In genomic region chrX:164313876-164314275, GRCm38 (mm10) we compare ENCODE assay signal across 19 mouse cellular contexts. TPM values are rescaled to one million over a fixed set of nuclear protein-coding genes. Genes with fewer than 3 reads are reported as not detected.
DNase-seq lines count a peak whose midpoint lies in the region; ATAC-seq and TF ChIP-seq lines count a peak whose summit lies in the region.
"Had no signal": no experiment of that assay in that cellular context is flagged by ENCODE, and none has a peak within 500 bp of the region (broad histone marks: within the 10 kb centered on the region; RNA-seq: fewer than 3 reads in every experiment).

No protein-coding gene starts in this region.

- no peak for TF ChIP-seq POLR2A in liver, adult 2 months (IDR thresholded peaks at IDR 0.05; ENCODE audit: extremely low read depth, insufficient read depth, low read length)

- no peak overlapping the region for H3K4me3 ChIP-seq in liver, adult 2 months (ENCODE audit: insufficient read depth, low read depth, low read length)
- H3K4me3 ChIP-seq in liver, embryonic 12.5 days = no peak overlapping the region
- H3K4me3 ChIP-seq in forebrain, embryonic 16.5 days (replicated peaks; ENCODE audit: low read length) = no peak overlapping the region
- H3K4me3 ChIP-seq: embryonic facial prominence, embryonic 13.5 days; gastrocnemius, adult 2 months; hindbrain, embryonic 12.5 days; limb, embryonic 15.5 days had no signal

- 71% methylated on average over 1 of the region's 1 CpGs for WGBS in liver, adult 2 months
- 52% methylated on average over 1 of the region's 1 CpGs for WGBS in liver, embryonic 12.5 days (ENCODE audit: insufficient replicate concordance)
- 52% methylated on average over 1 of the region's 1 CpGs for WGBS in forebrain, embryonic 16.5 days

- ATAC-seq in liver, embryonic 12.5 days = no peak
- peak; percentile 95 for ATAC-seq in forebrain, embryonic 16.5 days
- ATAC-seq: liver, postnatal 0 days had no signal

- TF ChIP-seq CTCF in liver, adult 2 months (IDR thresholded peaks at IDR 0.05; ENCODE audit: low read depth, low read length) = no peak

- no peaks in the 10 kb centered on the region for H3K9me3 ChIP-seq in liver, embryonic 12.5 days (replicated peaks)
- H3K9me3 ChIP-seq in forebrain, embryonic 16.5 days (ENCODE audit: control insufficient read depth, low read length) = no peaks in the 10 kb centered on the region
- H3K9me3 ChIP-seq: embryonic facial prominence, embryonic 13.5 days; hindbrain, embryonic 12.5 days; limb, embryonic 15.5 days had no signal

- no peaks in the 10 kb centered on the region for H3K79me2 ChIP-seq in liver, adult 2 months (ENCODE audit: control insufficient read depth, insufficient read depth, low read length)

- H3K27me3 ChIP-seq in liver, adult 2 months (ENCODE audit: control insufficient read depth, insufficient read depth, low read length) = no peaks in the 10 kb centered on the region
- no peaks in the 10 kb centered on the region for H3K27me3 ChIP-seq in liver, embryonic 12.5 days (replicated peaks)
- H3K27me3 ChIP-seq in forebrain, embryonic 16.5 days (replicated peaks; ENCODE audit: control insufficient read depth, insufficient read depth, low read length) = no peaks in the 10 kb centered on the region
- H3K27me3 ChIP-seq: hindbrain, embryonic 12.5 days; limb, embryonic 15.5 days had no signal

- no peak overlapping the region for H3K4me2 ChIP-seq in liver, embryonic 12.5 days
- no peak overlapping the region for H3K4me2 ChIP-seq in forebrain, embryonic 16.5 days (ENCODE audit: low read length)
- H3K4me2 ChIP-seq: embryonic facial prominence, embryonic 13.5 days; heart, embryonic 11.5 days; hindbrain, embryonic 12.5 days; limb, embryonic 15.5 days had no signal

- peak; percentile 8 to 33 for DNase-seq in cerebellum, postnatal 10 days
- DNase-seq in cerebellum, adult 8-10 months = no peak
- DNase-seq in liver, adult 2 months (ENCODE audit: extremely low read depth, low read depth, low spot score) = peak; percentile 9
- peak; percentile 63 for DNase-seq in MN1 (ENCODE audit: low spot score)
- no peak for DNase-seq in ovary, postnatal 10 days (ENCODE audit: low spot score)
- no peak for DNase-seq in frontal cortex, adult 2 months (ENCODE audit: extremely low spot score in 1 of 2, low spot score in 1 of 2)
- DNase-seq: adrenal gland, postnatal 14 days; cerebellum, adult 18-20 months; gastrocnemius, adult 2 months; kidney, adult 9 months; kidney, postnatal 25 days; liver, postnatal 0 days; right cerebral cortex, postnatal 4 days had no signal

- no peaks in the 10 kb centered on the region for H3K36me3 ChIP-seq in liver, adult 2 months (ENCODE audit: control insufficient read depth, insufficient read depth, low read length)
- H3K36me3 ChIP-seq in liver, embryonic 12.5 days = no peaks in the 10 kb centered on the region
- no peaks in the 10 kb centered on the region for H3K36me3 ChIP-seq in forebrain, embryonic 16.5 days (ENCODE audit: control insufficient read depth, insufficient read depth)
- H3K36me3 ChIP-seq: embryonic facial prominence, embryonic 13.5 days; hindbrain, embryonic 12.5 days; limb, embryonic 15.5 days had no signal

- H3K9ac ChIP-seq in liver, adult 2 months (ENCODE audit: low read depth, low read length) = no peak overlapping the region
- H3K9ac ChIP-seq in liver, embryonic 12.5 days = no peak overlapping the region
- H3K9ac ChIP-seq in forebrain, embryonic 16.5 days (replicated peaks; ENCODE audit: low read depth, low read length) = no peak overlapping the region
- H3K9ac ChIP-seq: embryonic facial prominence, embryonic 13.5 days; hindbrain, embryonic 12.5 days; limb, embryonic 15.5 days; liver, postnatal 0 days had no signal

- no peak overlapping the region for H3K27ac ChIP-seq in liver, adult 2 months (replicated peaks; ENCODE audit: insufficient read depth, low read depth, low read length)
- H3K27ac ChIP-seq in liver, embryonic 12.5 days = no peak overlapping the region
- peak overlapping the region; percentile 72 for H3K27ac ChIP-seq in forebrain, embryonic 16.5 days (ENCODE audit: low read length)
- H3K27ac ChIP-seq: embryonic facial prominence, embryonic 13.5 days; gastrocnemius, adult 2 months; hindbrain, embryonic 12.5 days; limb, embryonic 15.5 days had no signal

- H3K4me1 ChIP-seq in liver, adult 2 months (ENCODE audit: control insufficient read depth, insufficient read depth, low read length) = no peaks in the 10 kb centered on the region
- H3K4me1 ChIP-seq in liver, embryonic 12.5 days = no peaks in the 10 kb centered on the region
- no peaks in the 10 kb centered on the region for H3K4me1 ChIP-seq in forebrain, embryonic 16.5 days (replicated peaks; ENCODE audit: control insufficient read depth, insufficient read depth, low read length)
- H3K4me1 ChIP-seq: embryonic facial prominence, embryonic 13.5 days; hindbrain, embryonic 12.5 days; limb, embryonic 15.5 days had no signal

RNA-seq across cellular contexts. Expression of gene Pir, which starts 44.7 kb away (rescaled TPM):
- 17.6 and 24.6 TPM in 2 replicates for total RNA-seq in liver, adult 2 months (2014; rRNA removed)
- polyA plus RNA-seq in liver, adult 2 months (2012; rRNA removed) = 16.0 and 16.3 TPM in 2 replicates
- polyA plus RNA-seq in liver, embryonic 12.5 days (2016; fragmentation: Nextera tagmentation; extraction: Ambion mirVana) = 18.8 and 19.8 TPM in 2 replicates
- 3.1 and 3.8 TPM in 2 replicates for polyA plus RNA-seq in forebrain, embryonic 16.5 days (2015; fragmentation: Nextera tagmentation; extraction: Ambion mirVana)
- polyA plus RNA-seq in frontal cortex, adult 2 months (2012; rRNA removed) = 7.0 and 7.5 TPM in 2 replicates

RNA-seq across cellular contexts. Expression of gene Bmx, which starts 55.9 kb away (rescaled TPM):
- 0.27 and 0.28 TPM in 2 replicates for total RNA-seq in liver, adult 2 months (2014; rRNA removed)
- polyA plus RNA-seq in liver, adult 2 months (2012; rRNA removed) = 0.09 TPM in 1 of 2 replicates, not detected in the other
- 0.16 and 0.20 TPM in 2 replicates for polyA plus RNA-seq in liver, embryonic 12.5 days (2016; fragmentation: Nextera tagmentation; extraction: Ambion mirVana)
- polyA plus RNA-seq in forebrain, embryonic 16.5 days (2015; fragmentation: Nextera tagmentation; extraction: Ambion mirVana) = 0.38 and 0.43 TPM in 2 replicates
- polyA plus RNA-seq in frontal cortex, adult 2 months (2012; rRNA removed) = 1.4 and 1.8 TPM in 2 replicates

RNA-seq across cellular contexts. Expression of gene Vegfd, which starts 59.3 kb away (rescaled TPM):
- 1.0 TPM in 2 replicates for total RNA-seq in liver, adult 2 months (2014; rRNA removed)
- polyA plus RNA-seq in liver, adult 2 months (2012; rRNA removed) = 0.51 and 1.2 TPM in 2 replicates
- polyA plus RNA-seq in liver, embryonic 12.5 days (2016; fragmentation: Nextera tagmentation; extraction: Ambion mirVana) = 1.0 and 1.2 TPM in 2 replicates
- polyA plus RNA-seq in forebrain, embryonic 16.5 days (2015; fragmentation: Nextera tagmentation; extraction: Ambion mirVana) = 0.60 and 1.2 TPM in 2 replicates
- polyA plus RNA-seq in frontal cortex, adult 2 months (2012; rRNA removed) = 1.3 and 2.2 TPM in 2 replicates

Comparison
In these comparisons a context has a peak if more than half of its experiments do, and no peak if none do; other contexts are left out.
1. DNase-seq: peak in cerebellum, postnatal 10 days (2 of 2), liver, adult 2 months (single experiment) and MN1 (single experiment); none in cerebellum, adult 8-10 months (single experiment), ovary, postnatal 10 days (single experiment) and frontal cortex, adult 2 months (0 of 2).